Comparison of ENCODE assay signal across 8 mouse cellular contexts in genomic region chr14:58253369-58253968, GRCm38 (mm10).
DNase-seq lines count a peak whose midpoint lies in the region; ATAC-seq and TF ChIP-seq lines count a peak whose summit lies in the region.
"Had no signal": no experiment of that assay in that cellular context is flagged by ENCODE, and none has a peak within 500 bp of the region (broad histone marks: within the 10 kb centered on the region; RNA-seq: fewer than 3 reads in every experiment).

No protein-coding gene starts in this region.

- peak; percentile 62 for DNase-seq in testis, postnatal 10 days (ENCODE audit: low spot score)
- no peak for DNase-seq in testis, postnatal 14 days (ENCODE audit: low spot score)
- peak; percentile 68 for DNase-seq in brain, embryonic 14.5 days (ENCODE audit: low read depth)
- DNase-seq in heart, postnatal 10 days: peak; percentile 80 to 85
- DNase-seq in layer of hippocampus, adult 18-20 months (ENCODE audit: low spot score in 2 of 2): no peak

- H3K36me3 ChIP-seq in limb, embryonic 15.5 days: no peaks in the 10 kb centered on the region

- 8% methylated on average over 3 of the region's 3 CpGs for WGBS in limb, embryonic 15.5 days

- TF ChIP-seq POLR2A in brain, embryonic 14.5 days (IDR thresholded peaks at IDR 0.05; ENCODE audit: borderline replicate concordance, extremely low read depth, insufficient read depth, insufficient read length, poor library complexity, severe bottlenecking): no peak

- ATAC-seq in limb, embryonic 15.5 days (ENCODE audit: insufficient number of reproducible peaks, low FRiP score, low TSS enrichment, low read depth): peak; percentile 75
- no peak for ATAC-seq in frontal cortex, adult (ENCODE audit: low TSS enrichment)

- H3K9ac ChIP-seq in limb, embryonic 15.5 days: no peak overlapping the region

- no peaks in the 10 kb centered on the region for H3K9me3 ChIP-seq in limb, embryonic 15.5 days

- intact Hi-C loops in heart, postnatal 10 days (cut with DNase I): no loop called here

- H3K4me1 ChIP-seq in limb, embryonic 15.5 days: peaks cover 9% of the 10 kb centered on the region

- TF ChIP-seq CTCF in brain, embryonic 14.5 days (IDR thresholded peaks at IDR 0.05; ENCODE audit: borderline replicate concordance, extremely low read depth, insufficient read depth, insufficient read length): no peak

- peak overlapping the region; percentile 50 for H3K27ac ChIP-seq in limb, embryonic 15.5 days

- H3K4me2 ChIP-seq in limb, embryonic 15.5 days: no peak overlapping the region

- H3K27me3 ChIP-seq in limb, embryonic 15.5 days: no peaks in the 10 kb centered on the region

- H3K4me3 ChIP-seq in limb, embryonic 15.5 days: no peak overlapping the region
- H3K4me3 ChIP-seq: erythroblast, embryonic 14.5 days had no signal

Comparison
In these comparisons a context has a peak if more than half of its experiments do, and no peak if none do; other contexts are left out.
1. DNase-seq: peak in testis, postnatal 10 days (single experiment), brain, embryonic 14.5 days (single experiment) and heart, postnatal 10 days (2 of 2); none in testis, postnatal 14 days (single experiment) and layer of hippocampus, adult 18-20 months (0 of 2).